In genomic region chr4:148518235-148518795, GRCm38 (mm10) we compare ENCODE assay signal across 13 mouse cellular contexts. TPM values are rescaled to one million over a fixed set of nuclear protein-coding genes. Genes with fewer than 3 reads are reported as not detected.
DNase-seq lines count a peak whose midpoint lies in the region; ATAC-seq and TF ChIP-seq lines count a peak whose summit lies in the region.
"Had no signal": no experiment of that assay in that cellular context is flagged by ENCODE, and none has a peak within 500 bp of the region (broad histone marks: within the 10 kb centered on the region; RNA-seq: fewer than 3 reads in every experiment).

No protein-coding gene starts in this region.

- H3K4me1 ChIP-seq in heart, embryonic 11.5 days (ENCODE audit: control insufficient read depth, insufficient read depth, low read length), result peaks cover 8% of the 10 kb centered on the region; the same call in 1 of the 2 replicates
- H3K4me1 ChIP-seq in forebrain, embryonic 13.5 days, result peaks cover 16% of the 10 kb centered on the region
- peaks cover 15% of the 10 kb centered on the region; the same call in 1 of the 2 replicates for H3K4me1 ChIP-seq in midbrain, embryonic 11.5 days (ENCODE audit: control insufficient read depth, insufficient read depth, low read length)
- no peaks in the 10 kb centered on the region for H3K4me1 ChIP-seq in kidney, embryonic 16.5 days (ENCODE audit: insufficient read depth, low read length)
- H3K4me1 ChIP-seq: kidney, embryonic 15.5 days had no signal

- no peak overlapping the region for H3K4me3 ChIP-seq in heart, embryonic 11.5 days (ENCODE audit: low read depth, low read length)
- H3K4me3 ChIP-seq in forebrain, embryonic 13.5 days, result no peak overlapping the region
- H3K4me3 ChIP-seq in midbrain, embryonic 11.5 days (ENCODE audit: low read depth, low read length), result no peak overlapping the region
- no peak overlapping the region for H3K4me3 ChIP-seq in kidney, embryonic 16.5 days (ENCODE audit: low read length)
- H3K4me3 ChIP-seq: kidney, embryonic 15.5 days had no signal

- TF ChIP-seq POLR2A in brain, embryonic 14.5 days (IDR thresholded peaks at IDR 0.05; ENCODE audit: borderline replicate concordance, extremely low read depth, insufficient read depth, insufficient read length, poor library complexity, severe bottlenecking), result no peak

- DNase-seq in heart, adult 8-10 months (ENCODE audit: low spot score), result no peak
- peak; percentile 62 for DNase-seq in brain, embryonic 14.5 days (ENCODE audit: low read depth)
- DNase-seq in midbrain, embryonic 11.5 days (ENCODE audit: low spot score, missing footprints), result peak; percentile 89
- DNase-seq in lung, postnatal 25 days (ENCODE audit: low spot score), result no peak
- no peak for DNase-seq in cerebellum, postnatal 36 days
- DNase-seq: adrenal gland, postnatal 14 days; cerebellum, adult 8-10 months; lung, adult 18-20 months had no signal

- peaks cover 30% of the 10 kb centered on the region for H3K36me3 ChIP-seq in heart, embryonic 11.5 days (ENCODE audit: control insufficient read depth, insufficient read depth, low read length)
- H3K36me3 ChIP-seq in forebrain, embryonic 13.5 days (ENCODE audit: poor library complexity, severe bottlenecking), result peaks cover 87% of the 10 kb centered on the region
- H3K36me3 ChIP-seq in midbrain, embryonic 11.5 days (ENCODE audit: control insufficient read depth, insufficient read depth, low read length), result peaks cover 12% of the 10 kb centered on the region; the same call in 1 of the 2 replicates
- peaks cover 40% of the 10 kb centered on the region for H3K36me3 ChIP-seq in kidney, embryonic 16.5 days (ENCODE audit: insufficient read depth, low read length)

- no peak for TF ChIP-seq CTCF in brain, embryonic 14.5 days (IDR thresholded peaks at IDR 0.05; ENCODE audit: borderline replicate concordance, extremely low read depth, insufficient read depth, insufficient read length)

- H3K27ac ChIP-seq in heart, embryonic 11.5 days (ENCODE audit: low read depth, low read length), result no peak overlapping the region; the same call in 1 of the 2 replicates
- H3K27ac ChIP-seq in forebrain, embryonic 13.5 days, result peak overlapping the region; percentile 58
- H3K27ac ChIP-seq in midbrain, embryonic 11.5 days (ENCODE audit: low read depth, low read length), result peak overlapping the region; percentile 41
- no peak overlapping the region for H3K27ac ChIP-seq in kidney, embryonic 16.5 days (ENCODE audit: low read length)
- H3K27ac ChIP-seq: kidney, embryonic 15.5 days had no signal

- 0 out of 2 replicates have a peak overlapping the region, but pooled peaks have one; percentile 22 for H3K9ac ChIP-seq in heart, embryonic 11.5 days (ENCODE audit: low read depth, low read length)
- 0 out of 2 replicates have a peak overlapping the region, but pooled peaks have one; percentile 26 for H3K9ac ChIP-seq in forebrain, embryonic 13.5 days
- peak overlapping the region; percentile 14; the same call in 1 of the 2 replicates for H3K9ac ChIP-seq in midbrain, embryonic 11.5 days (ENCODE audit: low read length)
- H3K9ac ChIP-seq in kidney, embryonic 16.5 days (replicated peaks; ENCODE audit: low read length), result no peak overlapping the region
- H3K9ac ChIP-seq: kidney, embryonic 15.5 days had no signal

- no peaks in the 10 kb centered on the region for H3K27me3 ChIP-seq in heart, embryonic 11.5 days (ENCODE audit: control insufficient read depth, insufficient read depth, low read length)
- no peaks in the 10 kb centered on the region for H3K27me3 ChIP-seq in forebrain, embryonic 13.5 days
- H3K27me3 ChIP-seq in midbrain, embryonic 11.5 days (ENCODE audit: control insufficient read depth, insufficient read depth, low read length), result no peaks in the 10 kb centered on the region
- no peaks in the 10 kb centered on the region for H3K27me3 ChIP-seq in kidney, embryonic 16.5 days (ENCODE audit: insufficient read depth, low read length)
- H3K27me3 ChIP-seq: kidney, embryonic 15.5 days; Patski had no signal

- ATAC-seq in heart, embryonic 11.5 days (replicated peaks; ENCODE audit: insufficient number of reproducible peaks, low FRiP score, low TSS enrichment), result no peak; the same call in 1 of the 2 replicates
- no peak for ATAC-seq in forebrain, embryonic 13.5 days
- ATAC-seq in midbrain, embryonic 11.5 days (ENCODE audit: low FRiP score), result peak; percentile 87
- ATAC-seq in kidney, embryonic 16.5 days (ENCODE audit: low FRiP score, low TSS enrichment), result no peak
- ATAC-seq: Patski had no signal

- H3K9me3 ChIP-seq in heart, embryonic 11.5 days (replicated peaks; ENCODE audit: control insufficient read depth, low read length), result no peaks in the 10 kb centered on the region
- H3K9me3 ChIP-seq in forebrain, embryonic 13.5 days (replicated peaks), result no peaks in the 10 kb centered on the region
- no peaks in the 10 kb centered on the region for H3K9me3 ChIP-seq in midbrain, embryonic 11.5 days (ENCODE audit: control insufficient read depth, low read length)
- no peaks in the 10 kb centered on the region for H3K9me3 ChIP-seq in kidney, embryonic 16.5 days (ENCODE audit: low read length)
- H3K9me3 ChIP-seq: kidney, embryonic 15.5 days had no signal

- WGBS in heart, embryonic 11.5 days (ENCODE audit: insufficient replicate concordance), result 37% methylated on average over 5 of the region's 5 CpGs
- 8% methylated on average over 5 of the region's 5 CpGs for WGBS in forebrain, embryonic 13.5 days
- 6% methylated on average over 5 of the region's 5 CpGs for WGBS in midbrain, embryonic 11.5 days
- 46% methylated on average over 5 of the region's 5 CpGs for WGBS in kidney, embryonic 16.5 days

- no peak overlapping the region for H3K4me2 ChIP-seq in heart, embryonic 11.5 days
- no peak overlapping the region for H3K4me2 ChIP-seq in forebrain, embryonic 13.5 days
- no peak overlapping the region for H3K4me2 ChIP-seq in midbrain, embryonic 11.5 days
- H3K4me2 ChIP-seq in kidney, embryonic 16.5 days (replicated peaks; ENCODE audit: low read depth, low read length), result no peak overlapping the region
- H3K4me2 ChIP-seq: kidney, embryonic 15.5 days had no signal

RNA-seq across cellular contexts. Expression of gene Angptl7, which starts 18.1 kb away (rescaled TPM):
- polyA plus RNA-seq in heart, embryonic 11.5 days (2014; fragmentation: Nextera tagmentation; extraction: Ambion mirVana), result 2.9 TPM in 2 replicates
- total RNA-seq in heart, adult 8-10 months (2022), result 1 to 10 TPM in 2 of 4 experiments, under 1 TPM in 2; 0.72 to 1.8 (median 1.3) TPM
- polyA plus RNA-seq in brain, embryonic 14.5 days (2012; rRNA removed), result 0.05 and 0.08 TPM in 2 replicates
- 0.37 and 0.41 TPM in 2 replicates for polyA plus RNA-seq in forebrain, embryonic 13.5 days (2015; fragmentation: Nextera tagmentation; extraction: Ambion mirVana)
- polyA plus RNA-seq in midbrain, embryonic 11.5 days (2014; fragmentation: Nextera tagmentation; extraction: Ambion mirVana), result 0.14 and 0.22 TPM in 2 replicates
- 1.8 and 2.0 TPM in 2 replicates for polyA plus RNA-seq in kidney, embryonic 16.5 days (2015; fragmentation: Nextera tagmentation; extraction: Ambion mirVana)

RNA-seq across cellular contexts. Expression of gene Exosc10, which starts 39.9 kb away (rescaled TPM):
- polyA plus RNA-seq in heart, embryonic 11.5 days (2014; fragmentation: Nextera tagmentation; extraction: Ambion mirVana), result 75.0 and 79.4 TPM in 2 replicates
- total RNA-seq in heart, adult 8-10 months (2022), result 10 to 100 TPM; 31.6 to 40.9 (median 35.7) TPM
- polyA plus RNA-seq in brain, embryonic 14.5 days (2012; rRNA removed), result 59.7 and 71.3 TPM in 2 replicates
- polyA plus RNA-seq in forebrain, embryonic 13.5 days (2015; fragmentation: Nextera tagmentation; extraction: Ambion mirVana), result 84.0 and 87.3 TPM in 2 replicates
- 101 and 107 TPM in 2 replicates for polyA plus RNA-seq in midbrain, embryonic 11.5 days (2014; fragmentation: Nextera tagmentation; extraction: Ambion mirVana)
- 95.2 and 99.9 TPM in 2 replicates for polyA plus RNA-seq in kidney, embryonic 16.5 days (2015; fragmentation: Nextera tagmentation; extraction: Ambion mirVana)

Comparison
In these comparisons a context has a peak if more than half of its experiments do, and no peak if none do; other contexts are left out.
1. H3K27ac ChIP-seq: peak in forebrain, embryonic 13.5 days (single experiment) and midbrain, embryonic 11.5 days (single experiment); none in heart, embryonic 11.5 days (single experiment) and kidney, embryonic 16.5 days (single experiment).
2. DNase-seq: peak in brain, embryonic 14.5 days (single experiment) and midbrain, embryonic 11.5 days (single experiment); none in heart, adult 8-10 months (single experiment), lung, postnatal 25 days (single experiment) and cerebellum, postnatal 36 days (0 of 2).